8 mouse cellular contexts compared by ENCODE assay signal in genomic region chr15:78833582-78833981, GRCm38 (mm10). TPM values are rescaled to one million over a fixed set of nuclear protein-coding genes. Genes with fewer than 3 reads are reported as not detected.
A peak's percentile ranks its signal among the peaks of the same experiment; 100 is the strongest.
DNase-seq lines count a peak whose midpoint lies in the region; ATAC-seq and TF ChIP-seq lines count a peak whose summit lies in the region.

No protein-coding gene starts in this region.

- no peak overlapping the region for H3K4me2 ChIP-seq in lung, embryonic 16.5 days (ENCODE audit: low read depth, low read length)

- no peaks in the 10 kb centered on the region for H3K9me3 ChIP-seq in lung, embryonic 16.5 days (ENCODE audit: control insufficient read depth, low read length)

- TF ChIP-seq CTCF in embryonic fibroblast, embryonic 13.5 days (IDR thresholded peaks at IDR 0.05; ENCODE audit: borderline replicate concordance, insufficient read depth, low read length), result no peak
- TF ChIP-seq CTCF in kidney, adult 2 months (conservative IDR thresholded peaks at IDR 0.05; ENCODE audit: insufficient read depth, insufficient read length, low read depth, low read length), result no peak

- peak overlapping the region; percentile 97 for H3K27ac ChIP-seq in lung, embryonic 16.5 days (ENCODE audit: low read length)
- peak overlapping the region; percentile 74 for H3K27ac ChIP-seq in embryonic fibroblast, embryonic 13.5 days (ENCODE audit: insufficient read depth, low read length)
- peak overlapping the region; percentile 96 for H3K27ac ChIP-seq in kidney, adult 2 months (ENCODE audit: insufficient read depth, low read depth, low read length)

- no peak for ATAC-seq in lung, embryonic 16.5 days (ENCODE audit: low read depth)
- peak; percentile 10; the same call in 1 of the 2 replicates for ATAC-seq in monocyte, adult 5-6 weeks (replicated peaks; ENCODE audit: insufficient number of reproducible peaks, low FRiP score, low TSS enrichment, poor library complexity, severe bottlenecking)

- peaks cover 63% of the 10 kb centered on the region for H3K4me1 ChIP-seq in lung, embryonic 16.5 days (replicated peaks; ENCODE audit: control insufficient read depth, insufficient read depth, low read length)
- peaks cover 11% of the 10 kb centered on the region for H3K4me1 ChIP-seq in embryonic fibroblast, embryonic 13.5 days (ENCODE audit: control insufficient read depth, insufficient read depth, low read length)
- peaks cover 19% of the 10 kb centered on the region for H3K4me1 ChIP-seq in kidney, adult 2 months (ENCODE audit: control insufficient read depth, insufficient read depth, low read length)

- no peak for DNase-seq in lung, postnatal 36 days
- no peak for DNase-seq in kidney, adult 2 months
- no peak for DNase-seq in urinary bladder, adult 18-20 months (ENCODE audit: low spot score in 2 of 2)
- DNase-seq in cerebellum, adult 9-10 months, result no peak
- DNase-seq in spleen, adult 12 weeks (ENCODE audit: low spot score), result no peak

- 87% methylated on average over 3 of the region's 3 CpGs for WGBS in lung, embryonic 16.5 days
- 92% methylated on average over 3 of the region's 3 CpGs for WGBS in kidney, adult 2 months

- H3K4me3 ChIP-seq in lung, embryonic 16.5 days (ENCODE audit: low read length), result no peak overlapping the region
- no peak overlapping the region for H3K4me3 ChIP-seq in embryonic fibroblast, embryonic 13.5 days (ENCODE audit: insufficient read depth, low read length)
- H3K4me3 ChIP-seq in kidney, adult 2 months (ENCODE audit: insufficient read depth, low read depth, low read length), result no peak overlapping the region

- TF ChIP-seq POLR2A in embryonic fibroblast, embryonic 13.5 days (IDR thresholded peaks at IDR 0.05; ENCODE audit: low read depth, low read length), result no peak
- no peak for TF ChIP-seq POLR2A in kidney, adult 2 months (IDR thresholded peaks at IDR 0.05; ENCODE audit: low read depth, low read length)

- H3K36me3 ChIP-seq in lung, embryonic 16.5 days (ENCODE audit: control insufficient read depth, insufficient read depth, low read length), result no peaks in the 10 kb centered on the region
- no peaks in the 10 kb centered on the region for H3K36me3 ChIP-seq in kidney, adult 2 months (ENCODE audit: control insufficient read depth, insufficient read depth, low read length)

- H3K27me3 ChIP-seq in lung, embryonic 16.5 days (ENCODE audit: control insufficient read depth, insufficient read depth, low read depth, low read length), result no peaks in the 10 kb centered on the region
- H3K27me3 ChIP-seq in kidney, adult 2 months (replicated peaks; ENCODE audit: control insufficient read depth, insufficient read depth, low read length), result no peaks in the 10 kb centered on the region

- peak overlapping the region; percentile 63; the same call in 1 of the 2 replicates for H3K9ac ChIP-seq in lung, embryonic 16.5 days (ENCODE audit: low read length)

RNA-seq across cellular contexts. Expression of gene Cdc42ep1, which starts 8.8 kb away (rescaled TPM):
- polyA plus RNA-seq in lung, embryonic 16.5 days (2015; fragmentation: Nextera tagmentation; extraction: Ambion mirVana), result 113 TPM in 2 replicates
- 26.1 and 30.9 TPM in 2 replicates for polyA plus RNA-seq in embryonic fibroblast, embryonic 13.5 days (2011; ENCODE audit: insufficient read length, low read depth, missing spikeins)
- 59.2 and 66.7 TPM in 2 replicates for polyA plus RNA-seq in kidney, adult 2 months (2012; rRNA removed)
- total RNA-seq in monocyte, adult 5-6 weeks (2017), result 0.29 to 1.2 TPM (median 0.75 TPM) in 3 replicates

RNA-seq across cellular contexts. Expression of gene Lgals2, which starts 21.7 kb away (rescaled TPM):
- polyA plus RNA-seq in lung, embryonic 16.5 days (2015; fragmentation: Nextera tagmentation; extraction: Ambion mirVana), result 1.0 and 1.2 TPM in 2 replicates
- polyA plus RNA-seq in embryonic fibroblast, embryonic 13.5 days (2011; ENCODE audit: insufficient read length, low read depth, missing spikeins), result not detected in 2 replicates
- polyA plus RNA-seq in kidney, adult 2 months (2012; rRNA removed), result 0.24 and 0.25 TPM in 2 replicates
- not detected in 3 replicates for total RNA-seq in monocyte, adult 5-6 weeks (2017)

RNA-seq across cellular contexts. Expression of gene Card10, which starts 30.7 kb away (rescaled TPM):
- 6.1 and 6.2 TPM in 2 replicates for polyA plus RNA-seq in lung, embryonic 16.5 days (2015; fragmentation: Nextera tagmentation; extraction: Ambion mirVana)
- polyA plus RNA-seq in embryonic fibroblast, embryonic 13.5 days (2011; ENCODE audit: insufficient read length, low read depth, missing spikeins), result 5.9 and 6.4 TPM in 2 replicates
- polyA plus RNA-seq in kidney, adult 2 months (2012; rRNA removed), result 80.4 and 93.7 TPM in 2 replicates
- 0.21 to 3.7 TPM (median 2.1 TPM) in 3 replicates for total RNA-seq in monocyte, adult 5-6 weeks (2017)

RNA-seq across cellular contexts. Expression of gene Gga1, which starts 43.4 kb away (rescaled TPM):
- 58.3 and 63.1 TPM in 2 replicates for polyA plus RNA-seq in lung, embryonic 16.5 days (2015; fragmentation: Nextera tagmentation; extraction: Ambion mirVana)
- polyA plus RNA-seq in embryonic fibroblast, embryonic 13.5 days (2011; ENCODE audit: insufficient read length, low read depth, missing spikeins), result 33.1 and 33.2 TPM in 2 replicates
- 56.5 and 68.1 TPM in 2 replicates for polyA plus RNA-seq in kidney, adult 2 months (2012; rRNA removed)
- total RNA-seq in monocyte, adult 5-6 weeks (2017), result 18.3 to 37.9 TPM (median 20.8 TPM) in 3 replicates

Comparison
In these comparisons a context has a peak if more than half of its experiments do, and no peak if none do; other contexts are left out.
1. RNA of gene Card10, which starts 30.7 kb away (polyA plus RNA-seq): 80.4 to 93.7 TPM in kidney, adult 2 months; 6.1 to 6.2 TPM in lung, embryonic 16.5 days and 5.9 to 6.4 TPM in embryonic fibroblast, embryonic 13.5 days; every median in the first group is over 10 times any median in the second.
2. Peak in every context shown above with its lines, with median percentiles within 50 percentile points of each other: H3K27ac ChIP-seq.